Mouse (Mus musculus): ENCODE measurements around the gene Celf1. TPM values are rescaled to one million over a fixed set of nuclear protein-coding genes. Genes with fewer than 3 reads are reported as not detected.

The Celf1 gene
- polyA plus RNA-seq, 1 experiment from 2014 or later = 29.4 TPM

- no peaks in the 10 kb centered on the region for H3K9me3 ChIP-seq (ENCODE audit: low read length)
- DNase-seq (no peak), ATAC-seq (peak; percentile 72)
- H3K4me3 ChIP-seq (ENCODE audit: low read depth, low read length) = peak overlapping the region; percentile 92
- peaks cover 24% of the 10 kb centered on the region for H3K4me1 ChIP-seq (ENCODE audit: insufficient read depth)
- peak overlapping the region; percentile 84 for H3K4me2 ChIP-seq (ENCODE audit: low read depth, low read length)
- peak overlapping the region; percentile 98 for H3K9ac ChIP-seq (replicated peaks)
- peak overlapping the region; percentile 97 for H3K27ac ChIP-seq (ENCODE audit: low read depth)
- no peak for TF ChIP-seq CTCF (IDR thresholded peaks at IDR 0.05; ENCODE audit: low read depth)
- 0 out of 2 replicates have a peak, but pooled peaks have one; percentile 0 for TF ChIP-seq EP300 (IDR thresholded peaks at IDR 0.05; ENCODE audit: low read depth)
- peaks cover 49% of the 10 kb centered on the region for H3K36me3 ChIP-seq (replicated peaks; ENCODE audit: insufficient read depth, low read length)
- no peaks in the 10 kb centered on the region for H3K27me3 ChIP-seq (ENCODE audit: insufficient read depth, low read length)
- WGBS (ENCODE audit: insufficient replicate concordance) = under 1% methylated on average over 21 of the region's 21 CpGs
Observed at GRCm38 (mm10) chr2:90904856-90905224, 35.3 kb upstream of the Celf1 start.

- ATAC-seq (no peak), DNase-seq (no peak)
- Histone ChIP-seq H3K4me2 (ENCODE audit: low read depth, low read length) (no peak overlapping the region), H3K4me3 (ENCODE audit: low read depth, low read length) (no peak overlapping the region), H3K9ac (replicated peaks) (no peak overlapping the region), H3K9me3 (ENCODE audit: low read length) (no peaks in the 10 kb centered on the region), H3K36me3 (replicated peaks; ENCODE audit: insufficient read depth, low read length) (peaks cover 53% of the 10 kb centered on the region), H3K4me1 (ENCODE audit: insufficient read depth) (peaks cover 24% of the 10 kb centered on the region), H3K27me3 (ENCODE audit: insufficient read depth, low read length) (no peaks in the 10 kb centered on the region), H3K27ac (ENCODE audit: low read depth) (no peak overlapping the region)
- WGBS (ENCODE audit: insufficient replicate concordance) = 76% methylated on average over 2 of the region's 2 CpGs
- no peak for TF ChIP-seq EP300 (IDR thresholded peaks at IDR 0.05; ENCODE audit: low read depth)
- no peak for TF ChIP-seq CTCF (IDR thresholded peaks at IDR 0.05; ENCODE audit: low read depth)
Observed at GRCm38 (mm10) chr2:90906721-90907120, 33.5 kb upstream of the Celf1 start.

- no peak overlapping the region for H3K4me2 ChIP-seq (ENCODE audit: low read depth, low read length)
- H3K4me1 ChIP-seq (ENCODE audit: insufficient read depth) = peaks cover 12% of the 10 kb centered on the region
- no peak overlapping the region for H3K27ac ChIP-seq (ENCODE audit: low read depth)
- 42% methylated on average over 1 of the region's 1 CpGs for WGBS (ENCODE audit: insufficient replicate concordance)
- H3K9ac ChIP-seq (replicated peaks) = no peak overlapping the region
- TF ChIP-seq CTCF (IDR thresholded peaks at IDR 0.05; ENCODE audit: low read depth) (no peak), EP300 (IDR thresholded peaks at IDR 0.05; ENCODE audit: low read depth) (no peak)
- no peak for DNase-seq
- no peak for ATAC-seq
- H3K4me3 ChIP-seq (ENCODE audit: low read depth, low read length) = no peak overlapping the region
- H3K27me3 ChIP-seq (ENCODE audit: insufficient read depth, low read length) = no peaks in the 10 kb centered on the region
- H3K36me3 ChIP-seq (replicated peaks; ENCODE audit: insufficient read depth, low read length) = peaks cover 56% of the 10 kb centered on the region
- H3K9me3 ChIP-seq (ENCODE audit: low read length) = no peaks in the 10 kb centered on the region
Observed at GRCm38 (mm10) chr2:90910861-90911260, 29.3 kb upstream of the Celf1 start.

- no peak for TF ChIP-seq EP300 (IDR thresholded peaks at IDR 0.05; ENCODE audit: low read depth)
- TF ChIP-seq CTCF (IDR thresholded peaks at IDR 0.05; ENCODE audit: low read depth) = no peak
- Histone ChIP-seq H3K4me2 (ENCODE audit: low read depth, low read length) (no peak overlapping the region), H3K27ac (ENCODE audit: low read depth) (no peak overlapping the region), H3K27me3 (ENCODE audit: insufficient read depth, low read length) (no peaks in the 10 kb centered on the region), H3K9me3 (ENCODE audit: low read length) (no peaks in the 10 kb centered on the region), H3K4me1 (ENCODE audit: insufficient read depth) (peaks cover 14% of the 10 kb centered on the region), H3K4me3 (ENCODE audit: low read depth, low read length) (no peak overlapping the region), H3K9ac (replicated peaks) (no peak overlapping the region), H3K36me3 (replicated peaks; ENCODE audit: insufficient read depth, low read length) (peaks cover 51% of the 10 kb centered on the region)
- DNase-seq = no peak
- ATAC-seq = no peak
- WGBS (ENCODE audit: insufficient replicate concordance) = 80% methylated on average over 1 of the region's 1 CpGs
Observed at GRCm38 (mm10) chr2:90911668-90912067, 28.5 kb upstream of the Celf1 start.

DNA sequence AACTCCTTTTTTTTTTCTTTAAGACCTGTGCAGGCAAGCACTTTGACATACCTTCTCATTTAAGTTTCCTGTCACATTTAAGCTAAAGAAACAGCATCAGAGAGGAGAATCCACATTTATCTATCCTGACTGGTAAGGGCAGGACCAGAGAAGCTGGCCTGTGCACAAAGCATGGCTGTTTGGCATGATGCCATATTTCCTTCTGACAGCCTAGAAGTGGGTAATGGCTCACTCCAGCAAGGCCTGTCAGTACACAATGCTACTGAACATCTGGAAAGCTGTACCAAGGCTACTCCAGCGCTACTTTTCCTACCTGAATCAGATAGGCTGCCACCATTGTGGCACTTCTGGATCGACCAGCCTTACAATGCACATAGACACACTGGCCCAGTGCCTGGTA lies 26.5 kb upstream of the Celf1 start:
- no peak for ATAC-seq
- 86% methylated on average over 2 of the region's 2 CpGs for WGBS (ENCODE audit: insufficient replicate concordance)
- Histone ChIP-seq H3K9ac (replicated peaks) (no peak overlapping the region), H3K4me3 (ENCODE audit: low read depth, low read length) (no peak overlapping the region), H3K27ac (ENCODE audit: low read depth) (no peak overlapping the region), H3K9me3 (ENCODE audit: low read length) (no peaks in the 10 kb centered on the region), H3K36me3 (replicated peaks; ENCODE audit: insufficient read depth, low read length) (peaks cover 39% of the 10 kb centered on the region), H3K4me1 (ENCODE audit: insufficient read depth) (peaks cover 13% of the 10 kb centered on the region), H3K4me2 (ENCODE audit: low read depth, low read length) (no peak overlapping the region), H3K27me3 (ENCODE audit: insufficient read depth, low read length) (no peaks in the 10 kb centered on the region)
- no peak for DNase-seq
- TF ChIP-seq CTCF (IDR thresholded peaks at IDR 0.05; ENCODE audit: low read depth) (no peak), EP300 (IDR thresholded peaks at IDR 0.05; ENCODE audit: low read depth) (no peak)

GRCm38 (mm10) chr2:90915516-90915915 lies 24.7 kb upstream of the Celf1 start:
- peak overlapping the region; percentile 98 for H3K9ac ChIP-seq (replicated peaks)
- H3K4me3 ChIP-seq (ENCODE audit: low read depth, low read length) = no peak overlapping the region
- DNase-seq (no peak), ATAC-seq (no peak)
- H3K4me2 ChIP-seq (ENCODE audit: low read depth, low read length) = peak overlapping the region; percentile 98
- H3K27me3 ChIP-seq (ENCODE audit: insufficient read depth, low read length) = no peaks in the 10 kb centered on the region
- no peak overlapping the region for H3K27ac ChIP-seq (ENCODE audit: low read depth)
- peaks cover 22% of the 10 kb centered on the region for H3K36me3 ChIP-seq (replicated peaks; ENCODE audit: insufficient read depth, low read length)
- 74% methylated on average over 1 of the region's 1 CpGs for WGBS (ENCODE audit: insufficient replicate concordance)
- peaks cover 13% of the 10 kb centered on the region for H3K4me1 ChIP-seq (ENCODE audit: insufficient read depth)
- no peaks in the 10 kb centered on the region for H3K9me3 ChIP-seq (ENCODE audit: low read length)
- TF ChIP-seq CTCF (IDR thresholded peaks at IDR 0.05; ENCODE audit: low read depth) (no peak), EP300 (IDR thresholded peaks at IDR 0.05; ENCODE audit: low read depth) (no peak)
